Mouse (Mus musculus): ENCODE results near the gene Kcnc4.

Kcnc4 gene

GRCm38 (mm10) chr3:107459196-107459772 lies at the start of gene Kcnc4:
Kcnc4 (minus strand) TSS chr3:107459552.
- in situ Hi-C loops (cut with MboI) = no loop called here

GRCm38 (mm10) chr3:107508696-107509095 lies 49.3 kb upstream of the Kcnc4 start:
- in situ Hi-C loops (cut with MboI) = no loop called here

GRCm38 (mm10) chr3:107507966-107508365 lies 48.6 kb upstream of the Kcnc4 start:
- in situ Hi-C loops (cut with MboI) = no loop called here

- in situ Hi-C loops (cut with MboI) = no loop called here
These were observed 47.2 kb upstream of the Kcnc4 start for GRCm38 (mm10) chr3:107506531-107506930.

- in situ Hi-C loops (cut with MboI) = no loop called here
These were observed 46.4 kb upstream of the Kcnc4 start for GRCm38 (mm10) chr3:107505464-107506367.

GRCm38 (mm10) chr3:107504542-107504941 lies 45.2 kb upstream of the Kcnc4 start:
- in situ Hi-C loops (cut with MboI) = no loop called here

GRCm38 (mm10) chr3:107503716-107504115 lies 44.4 kb upstream of the Kcnc4 start:
- in situ Hi-C loops (cut with MboI) = no loop called here

- in situ Hi-C loops (cut with MboI) = no loop called here
These were observed 42.4 kb upstream of the Kcnc4 start for GRCm38 (mm10) chr3:107501702-107502151.

- in situ Hi-C loops (cut with MboI) = no loop called here
These were observed 40.9 kb upstream of the Kcnc4 start for GRCm38 (mm10) chr3:107500301-107500700.

- in situ Hi-C loops (cut with MboI) = no loop called here
These were observed 36.9 kb upstream of the Kcnc4 start for GRCm38 (mm10) chr3:107496086-107496850.

- in situ Hi-C loops (cut with MboI) = no loop called here
These were observed 36.2 kb upstream of the Kcnc4 start for GRCm38 (mm10) chr3:107495524-107495923.

GRCm38 (mm10) chr3:107491459-107491858 lies 32.1 kb upstream of the Kcnc4 start:
- in situ Hi-C loops (cut with MboI) = no loop called here

- in situ Hi-C loops (cut with MboI) = no loop called here
These were observed 29.3 kb upstream of the Kcnc4 start for GRCm38 (mm10) chr3:107488637-107489036.

- in situ Hi-C loops (cut with MboI) = no loop called here
These were observed 23.9 kb upstream of the Kcnc4 start for GRCm38 (mm10) chr3:107483290-107483689.

- in situ Hi-C loops (cut with MboI) = no loop called here
These were observed 21.3 kb upstream of the Kcnc4 start for GRCm38 (mm10) chr3:107480660-107481059.

- in situ Hi-C loops (cut with MboI) = no loop called here
These were observed 12.8 kb upstream of the Kcnc4 start for GRCm38 (mm10) chr3:107472198-107472597.

- in situ Hi-C loops (cut with MboI) = loop anchor here (10.0 kb wide), 1 partner anchor 254 kb away; no protein-coding TSS in a partner anchor
These were observed 9.7 kb upstream of the Kcnc4 start for GRCm38 (mm10) chr3:107469059-107469458.

GRCm38 (mm10) chr3:107468106-107468505 lies 8.8 kb upstream of the Kcnc4 start:
- in situ Hi-C loops (cut with MboI) = loop anchor here (10.0 kb wide), 1 partner anchor 253 kb away; no protein-coding TSS in a partner anchor

- in situ Hi-C loops (cut with MboI) = loop anchor here (10.0 kb wide), 1 partner anchor 252 kb away; no protein-coding TSS in a partner anchor
These were observed 7.2 kb upstream of the Kcnc4 start for GRCm38 (mm10) chr3:107466577-107466976.

- in situ Hi-C loops (cut with MboI) = loop anchor here (10.0 kb wide), 1 partner anchor 247 kb away; no protein-coding TSS in a partner anchor
These were observed 2.8 kb upstream of the Kcnc4 start for GRCm38 (mm10) chr3:107462160-107462559.

GRCm38 (mm10) chr3:107459773-107460431 lies 550 bp upstream of the Kcnc4 start:
- in situ Hi-C loops (cut with MboI) = loop anchor here (10.0 kb wide), 1 partner anchor 245 kb away; no protein-coding TSS in a partner anchor
